Mouse (Mus musculus) intestine, embryonic 16.5 days (tissue): ENCODE results near the gene Atad1. TPM values are rescaled to one million over a fixed set of nuclear protein-coding genes. Genes with fewer than 3 reads are reported as not detected.

Experiments
- ATAC-seq: fragments of 200-750 bp; cut with Nextera tagmentation; 2 replicates; pipeline ENCODE4 v1.8.0; 2017; ENCODE audit warnings: moderate TSS enrichment, moderate library complexity
- H3K27ac ChIP-seq: fragments of 300-500 bp; sonication (generic); 2 replicates; pipeline ENCODE4 v1.5.1; 2014; ENCODE audit warnings: mild to moderate bottlenecking, low read length
- H3K27me3 ChIP-seq: fragments of 300-500 bp; sonication (generic); replicated peaks from 2 replicates; pipeline ENCODE4 v1.6.1; 2014; ENCODE audit warnings: low read length, control low read depth, mixed read lengths; ENCODE audit not compliant: control insufficient read depth, insufficient read depth
- H3K36me3 ChIP-seq: fragments of 300-500 bp; sonication (generic); 2 replicates; pipeline ENCODE4 v1.6.1; 2014; ENCODE audit warnings: low read length, control low read depth; ENCODE audit not compliant: control insufficient read depth, insufficient read depth
- H3K4me1 ChIP-seq: fragments of 300-500 bp; sonication (generic); 2 replicates; pipeline ENCODE4 v1.6.1; 2014; ENCODE audit warnings: low read length, control low read depth, mixed read lengths; ENCODE audit not compliant: control insufficient read depth, insufficient read depth
- H3K4me2 ChIP-seq: fragments of 300-500 bp; sonication (generic); 2 replicates; pipeline ENCODE4 v1.6.1; 2014; ENCODE audit warnings: low read depth, low read length, control low read depth
- H3K4me3 ChIP-seq: fragments of 300-500 bp; sonication (generic); 2 replicates; pipeline ENCODE4 v1.5.1; 2014; ENCODE audit warnings: mild to moderate bottlenecking, low read length
- H3K9ac ChIP-seq: fragments of 300-500 bp; sonication (generic); 2 replicates; pipeline ENCODE4 v1.6.1; 2014; ENCODE audit warnings: low read depth, low read length
- H3K9me3 ChIP-seq: fragments of 300-500 bp; sonication (generic); 2 replicates; pipeline ENCODE4 v1.6.1; 2016; ENCODE audit warnings: low read length, control low read depth; ENCODE audit not compliant: control insufficient read depth
- WGBS: fragments of 180-500 bp; shearing (Covaris S2); extraction: QIAGEN DNeasy Blood & Tissue Kit; methylation state at CpG from one replicate; pipeline ENCODE4 v1.1.7; 2014; 5-methylcytosine and 5-hydroxymethylcytosine counted together
- polyA plus RNA-seq: library from polyadenylated mRNA; unstranded; fragments of >200 nt; fragmentation: Nextera tagmentation; extraction: Ambion mirVana; gene quantifications from 2 replicates; pipeline ENCODE4 v1.2.1, GENCODE M21; 2015

The Atad1 gene
- polyA plus RNA-seq, 1 experiment from 2014 or later: 77.4 TPM

DNA sequence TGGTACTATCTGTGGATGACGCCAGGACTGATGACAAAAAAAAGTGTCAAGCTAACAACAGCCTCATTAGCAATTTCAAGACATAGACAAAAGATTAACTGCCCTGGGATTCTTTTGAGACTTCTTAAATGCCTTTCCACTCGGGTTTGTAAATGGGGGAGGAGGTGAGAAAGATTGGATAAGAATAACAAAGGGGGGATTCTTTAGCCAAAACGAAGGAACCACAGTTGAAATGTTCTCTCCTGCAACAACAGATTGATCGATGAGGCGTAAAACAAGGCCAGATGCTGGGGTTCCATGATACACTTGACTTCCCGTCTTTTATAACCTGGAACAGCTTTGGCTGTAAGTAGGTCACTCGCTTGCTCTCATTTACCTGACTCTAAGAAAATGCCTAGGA, 15.8 kb downstream of the Atad1 start:
- Histone ChIP-seq H3K4me3 (no peak overlapping the region), H3K9ac (no peak overlapping the region), H3K4me2 (no peak overlapping the region), H3K27ac (no peak overlapping the region), H3K27me3 (no peaks in the 10 kb centered on the region), H3K36me3 (no peaks in the 10 kb centered on the region), H3K9me3 (no peaks in the 10 kb centered on the region), H3K4me1 (no peaks in the 10 kb centered on the region)
- WGBS: 51% methylated on average over 7 of the region's 7 CpGs
- ATAC-seq: no peak

DNA sequence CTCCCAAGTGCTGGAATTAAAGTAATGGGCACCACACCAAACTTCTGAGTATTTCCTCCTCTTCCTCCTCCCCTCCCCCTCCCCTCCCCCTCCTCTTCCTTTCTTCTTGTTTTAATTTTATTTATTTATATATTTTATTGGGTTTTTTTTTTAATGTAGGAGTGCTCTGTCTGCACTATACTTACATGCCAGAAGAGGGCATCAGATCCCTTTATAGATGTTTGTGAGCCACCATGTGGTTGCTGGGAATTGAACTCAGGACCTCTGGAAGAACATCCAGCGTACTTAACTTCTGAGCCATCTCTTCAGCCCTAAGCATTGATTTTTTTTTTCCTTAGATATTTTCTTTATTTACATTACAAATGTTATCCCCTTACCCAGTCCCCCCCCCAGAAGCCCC, 19.3 kb downstream of the Atad1 start:
- no peak for ATAC-seq
- H3K4me3 ChIP-seq: no peak overlapping the region
- H3K4me1 ChIP-seq: no peaks in the 10 kb centered on the region
- no peak overlapping the region for H3K27ac ChIP-seq
- H3K9ac ChIP-seq: no peak overlapping the region
- H3K36me3 ChIP-seq: no peaks in the 10 kb centered on the region
- H3K27me3 ChIP-seq: no peaks in the 10 kb centered on the region
- 89% methylated on average over 1 of the region's 1 CpGs for WGBS
- H3K9me3 ChIP-seq: no peaks in the 10 kb centered on the region
- H3K4me2 ChIP-seq: no peak overlapping the region

DNA sequence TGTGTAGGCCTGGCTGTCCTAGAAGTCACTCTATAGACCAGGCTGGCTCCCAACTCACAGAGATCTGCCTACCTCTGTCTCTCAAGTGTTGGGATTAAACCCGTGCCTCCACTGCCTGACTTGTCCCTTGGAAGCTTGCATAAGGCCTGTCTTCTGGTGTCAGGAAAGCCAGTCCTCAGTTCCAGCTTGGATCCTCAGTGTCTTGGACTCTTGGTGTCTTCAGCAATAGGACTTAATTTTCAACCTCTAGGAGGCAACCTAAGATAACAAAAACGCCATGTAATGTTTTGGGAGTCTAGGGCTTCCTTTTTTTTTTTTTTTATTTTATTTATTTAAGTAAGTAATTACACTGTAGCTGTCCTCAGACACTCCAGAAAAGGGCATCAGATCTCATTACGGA, 22.0 kb downstream of the Atad1 start:
- Histone ChIP-seq H3K27ac (no peak overlapping the region), H3K36me3 (no peaks in the 10 kb centered on the region), H3K9ac (no peak overlapping the region), H3K4me2 (no peak overlapping the region), H3K27me3 (no peaks in the 10 kb centered on the region), H3K9me3 (no peaks in the 10 kb centered on the region), H3K4me3 (no peak overlapping the region), H3K4me1 (peaks cover 5% of the 10 kb centered on the region)
- 57% methylated on average over 3 of the region's 3 CpGs for WGBS
- no peak for ATAC-seq

DNA sequence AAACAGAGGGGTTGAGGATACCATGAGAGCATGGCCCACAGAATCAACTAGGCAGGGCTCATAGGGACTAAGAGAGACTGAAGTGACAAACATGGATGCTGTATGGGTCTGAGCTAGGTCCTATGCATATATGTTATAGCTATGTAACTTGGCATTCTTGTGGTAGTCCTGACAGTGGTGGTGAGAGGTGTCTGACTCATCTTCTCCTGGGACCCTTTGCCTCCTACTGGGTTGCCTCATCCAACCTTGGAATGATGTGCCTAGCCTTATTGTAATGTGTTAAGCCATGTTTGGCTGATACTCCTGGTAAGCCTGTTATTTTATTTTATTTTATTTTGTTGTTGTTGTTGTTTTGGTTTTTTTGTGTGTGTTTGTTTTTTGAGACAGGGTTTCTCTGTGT, 23.9 kb downstream of the Atad1 start:
- no peak for ATAC-seq
- no peak overlapping the region for H3K27ac ChIP-seq
- H3K4me2 ChIP-seq: no peak overlapping the region
- no peak overlapping the region for H3K9ac ChIP-seq
- no peak overlapping the region for H3K4me3 ChIP-seq
- H3K36me3 ChIP-seq: no peaks in the 10 kb centered on the region
- no peaks in the 10 kb centered on the region for H3K27me3 ChIP-seq
- no peaks in the 10 kb centered on the region for H3K9me3 ChIP-seq
- H3K4me1 ChIP-seq: peaks cover 10% of the 10 kb centered on the region

DNA sequence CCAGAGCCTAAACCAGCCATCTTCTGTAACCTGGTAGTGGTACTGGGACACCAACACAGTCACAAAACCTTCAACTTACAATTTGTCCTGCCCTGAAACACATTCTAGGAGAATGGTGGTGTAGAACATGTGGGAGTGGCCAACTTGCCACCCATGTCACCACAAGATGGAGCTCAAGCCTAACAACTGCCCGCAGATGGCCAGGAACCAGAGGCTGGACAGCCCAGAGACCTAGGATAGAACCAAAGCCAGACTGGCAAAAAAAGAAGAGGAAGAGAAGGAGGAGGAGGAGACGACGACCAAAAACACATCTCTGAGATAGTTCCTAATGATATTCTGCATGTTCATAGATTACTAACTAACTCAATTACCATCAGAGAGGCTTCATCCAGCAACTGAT, 24.4 kb downstream of the Atad1 start:
- H3K36me3 ChIP-seq: no peaks in the 10 kb centered on the region
- peaks cover 10% of the 10 kb centered on the region for H3K4me1 ChIP-seq
- H3K9me3 ChIP-seq: no peaks in the 10 kb centered on the region
- H3K4me3 ChIP-seq: no peak overlapping the region
- no peak overlapping the region for H3K9ac ChIP-seq
- 6% methylated on average over 3 of the region's 3 CpGs for WGBS
- no peak overlapping the region for H3K4me2 ChIP-seq
- no peaks in the 10 kb centered on the region for H3K27me3 ChIP-seq
- ATAC-seq: no peak
- no peak overlapping the region for H3K27ac ChIP-seq

DNA sequence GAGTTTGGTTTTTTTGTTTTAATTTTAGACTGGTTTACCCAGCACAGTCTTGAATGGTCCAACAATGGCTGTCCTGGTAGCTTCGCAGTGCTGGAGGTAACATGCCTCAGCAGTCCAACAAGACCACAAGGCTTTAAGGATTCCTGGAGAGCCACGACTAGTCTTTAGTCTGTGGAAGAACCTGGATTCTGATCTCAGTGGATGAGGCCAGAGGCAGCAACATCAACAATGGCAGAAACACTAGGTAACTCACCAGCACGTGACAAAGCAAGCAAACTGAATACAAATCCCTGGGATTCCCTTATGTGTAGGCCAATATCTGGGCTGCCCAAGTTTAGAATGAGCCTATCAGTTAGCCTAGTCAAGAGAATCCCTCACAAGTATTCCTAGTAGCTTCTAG, 26.1 kb downstream of the Atad1 start:
- Histone ChIP-seq H3K4me3 (no peak overlapping the region), H3K36me3 (no peaks in the 10 kb centered on the region), H3K4me2 (no peak overlapping the region), H3K4me1 (peaks cover 10% of the 10 kb centered on the region), H3K9me3 (no peaks in the 10 kb centered on the region), H3K27ac (no peak overlapping the region), H3K27me3 (no peaks in the 10 kb centered on the region), H3K9ac (no peak overlapping the region)
- WGBS: 84% methylated on average over 3 of the region's 3 CpGs
- no peak for ATAC-seq

DNA sequence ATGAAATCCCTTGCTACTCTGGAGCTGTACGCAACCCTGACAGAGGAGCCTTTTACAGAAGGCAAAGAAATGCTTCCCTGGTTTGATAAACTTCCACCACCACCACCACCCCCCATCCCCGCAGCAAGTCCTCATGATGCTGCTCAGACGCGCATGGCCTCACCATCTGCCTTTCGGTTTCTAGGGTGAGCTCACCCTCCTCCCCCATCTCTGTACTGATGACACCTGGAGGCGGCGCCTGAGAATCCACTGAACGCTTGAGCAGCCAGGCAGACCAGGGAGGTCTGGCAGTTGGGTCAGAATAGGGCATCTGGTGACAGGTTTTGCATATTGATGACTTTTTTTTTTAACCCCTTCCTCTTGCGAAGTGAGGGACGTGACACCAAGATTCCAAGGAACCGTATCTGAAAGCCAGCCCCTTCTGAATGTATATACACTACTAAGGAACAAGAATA, 27.0 kb downstream of the Atad1 start:
- H3K4me3 ChIP-seq: peak overlapping the region; percentile 85
- H3K36me3 ChIP-seq: no peaks in the 10 kb centered on the region
- peak overlapping the region; percentile 92 for H3K27ac ChIP-seq
- no peaks in the 10 kb centered on the region for H3K9me3 ChIP-seq
- no peaks in the 10 kb centered on the region for H3K27me3 ChIP-seq
- peak overlapping the region; percentile 60 for H3K4me2 ChIP-seq
- ATAC-seq: peak; percentile 91
- peaks cover 10% of the 10 kb centered on the region for H3K4me1 ChIP-seq
- under 1% methylated on average over 11 of the region's 11 CpGs for WGBS
- peak overlapping the region; percentile 93 for H3K9ac ChIP-seq

DNA sequence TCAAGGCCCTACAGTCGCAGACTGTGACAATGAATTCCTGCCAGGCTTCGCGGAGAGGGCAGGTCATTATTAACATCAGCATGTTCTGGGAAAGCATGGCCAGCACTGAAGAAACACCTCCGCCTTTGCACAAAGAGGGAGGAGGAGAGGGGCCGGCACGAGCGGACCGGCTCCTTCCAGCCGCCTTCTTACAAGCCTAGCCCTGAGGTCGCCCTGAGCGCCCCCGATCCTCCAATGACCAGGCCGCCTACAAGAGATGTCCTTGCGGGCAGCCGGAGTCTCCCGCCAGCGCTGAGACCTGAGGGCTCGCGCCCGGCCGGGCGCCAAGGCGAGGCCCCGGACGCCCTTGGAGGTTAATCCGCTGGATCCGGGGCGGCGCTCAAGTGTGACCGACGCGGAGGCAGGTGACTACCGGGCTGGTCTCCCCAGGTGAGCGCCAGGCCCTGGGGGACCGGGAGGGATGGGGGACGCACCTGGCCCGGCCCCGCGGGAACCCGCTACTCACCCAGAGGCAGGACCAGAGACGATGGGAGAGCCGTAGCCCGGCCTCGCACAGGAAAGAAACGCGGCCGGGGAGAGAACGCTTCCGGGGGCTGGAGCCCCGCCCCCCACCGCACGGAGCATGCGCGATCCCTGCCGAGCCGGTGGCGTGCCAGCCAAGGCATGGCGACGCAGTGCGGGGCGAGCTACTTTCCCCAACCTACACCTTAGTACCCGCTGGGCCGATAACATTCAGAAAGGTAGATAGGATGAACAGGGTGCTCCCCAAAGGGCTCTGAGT, 27.6 kb downstream of the Atad1 start:
- H3K27ac ChIP-seq: peak overlapping the region; percentile 92
- H3K4me2 ChIP-seq: peak overlapping the region; percentile 60
- no peaks in the 10 kb centered on the region for H3K27me3 ChIP-seq
- H3K9ac ChIP-seq: peak overlapping the region; percentile 93
- WGBS: under 1% methylated on average over 63 of the region's 63 CpGs
- H3K4me3 ChIP-seq: peak overlapping the region; percentile 85
- peak; percentile 98 for ATAC-seq
- H3K4me1 ChIP-seq: peaks cover 10% of the 10 kb centered on the region
- H3K36me3 ChIP-seq: no peaks in the 10 kb centered on the region
- H3K9me3 ChIP-seq: no peaks in the 10 kb centered on the region

DNA sequence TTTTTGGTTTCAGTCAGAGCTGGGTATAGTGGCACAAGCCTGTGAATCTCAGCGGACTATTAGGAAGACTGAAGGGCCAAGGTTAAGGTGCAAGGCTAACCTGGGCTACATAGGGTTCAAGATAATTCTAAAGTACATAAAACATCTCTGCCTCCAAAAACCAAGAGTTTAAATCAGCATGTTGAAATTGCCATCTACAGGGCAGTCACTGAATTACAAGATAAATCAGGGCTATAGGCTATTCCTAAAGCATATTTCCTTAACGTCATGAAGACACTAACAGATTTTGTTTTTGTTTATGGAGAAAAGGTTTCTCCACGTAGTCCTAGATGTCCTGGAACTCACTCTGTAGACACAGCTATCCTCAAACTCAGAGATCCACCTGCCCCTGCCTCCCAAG, 29.3 kb downstream of the Atad1 start:
- Histone ChIP-seq H3K4me3 (no peak overlapping the region), H3K4me2 (no peak overlapping the region)
- WGBS: 62% methylated on average over 3 of the region's 3 CpGs

DNA sequence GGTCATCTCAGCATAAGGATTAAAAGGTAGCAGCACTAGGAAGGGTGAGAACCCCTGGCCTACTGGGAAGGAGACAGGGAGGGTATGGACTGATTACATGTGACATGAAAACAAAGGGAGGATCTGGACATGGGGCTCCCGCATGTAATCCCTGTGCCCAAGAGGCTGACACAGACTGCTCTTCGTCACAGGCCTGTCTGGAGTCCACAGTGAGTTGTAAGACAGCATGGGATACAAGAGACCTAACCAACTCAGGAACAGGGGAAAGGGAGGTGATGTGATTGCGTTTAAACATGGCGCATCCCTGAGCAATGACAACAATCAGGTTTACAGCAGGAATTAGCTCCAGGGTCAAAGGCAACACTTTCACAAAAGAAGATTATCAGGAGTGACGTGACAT, 30.6 kb downstream of the Atad1 start:
- Histone ChIP-seq H3K4me3 (no peak overlapping the region), H3K9ac (no peak overlapping the region), H3K4me1 (peaks cover 10% of the 10 kb centered on the region), H3K27me3 (no peaks in the 10 kb centered on the region), H3K4me2 (no peak overlapping the region), H3K27ac (no peak overlapping the region), H3K9me3 (no peaks in the 10 kb centered on the region), H3K36me3 (no peaks in the 10 kb centered on the region)
- 86% methylated on average over 5 of the region's 5 CpGs for WGBS
- ATAC-seq: no peak

More for the DNA sequence above, 29.3 kb downstream of the Atad1 start:
- Histone ChIP-seq H3K9me3 (no peaks in the 10 kb centered on the region), H3K27me3 (no peaks in the 10 kb centered on the region), H3K36me3 (no peaks in the 10 kb centered on the region), H3K9ac (no peak overlapping the region), H3K27ac (no peak overlapping the region), H3K4me1 (peaks cover 10% of the 10 kb centered on the region)
- no peak for ATAC-seq
